Mouse (Mus musculus): Measurements from ENCODE around the gene Hs3st5. TPM values are rescaled to one million over a fixed set of nuclear protein-coding genes. Genes with fewer than 3 reads are reported as not detected.
A peak's percentile ranks its signal among the peaks of the same experiment; 100 is the strongest.
"Not testable (repeated sequence)": the region's sequence is repeated elsewhere in the genome, so short reads cannot be mapped to it uniquely, and the experiment has no call there.

The Hs3st5 gene
- total RNA-seq, 2 experiments from 2014 or later, result 2.7 to 2.8 TPM

- no peak for DNase-seq
Measured at GRCm38 (mm10) chr10:36557673-36558072, 51.1 kb downstream of the Hs3st5 start.

GRCm38 (mm10) chr10:36558736-36559135, 52.1 kb downstream of the Hs3st5 start:
- no peak for DNase-seq

- no peak for DNase-seq
Measured at GRCm38 (mm10) chr10:36567258-36567657, 60.6 kb downstream of the Hs3st5 start.

GRCm38 (mm10) chr10:36572540-36572939, 65.9 kb downstream of the Hs3st5 start:
- DNase-seq, result no peak

- no peak for DNase-seq
Measured at GRCm38 (mm10) chr10:36578375-36579145, 71.9 kb downstream of the Hs3st5 start.

- DNase-seq, result no peak
Measured at GRCm38 (mm10) chr10:36610400-36610799, 103.8 kb downstream of the Hs3st5 start.

- DNase-seq, result not testable (repeated sequence)
Measured at GRCm38 (mm10) chr10:36611415-36611814, 104.8 kb downstream of the Hs3st5 start.

GRCm38 (mm10) chr10:36623037-36623436, 116.4 kb downstream of the Hs3st5 start:
- DNase-seq, result no peak

- DNase-seq, result peak; percentile 62 to 74
Measured at GRCm38 (mm10) chr10:36627952-36628351, 121.3 kb downstream of the Hs3st5 start.

- DNase-seq, result no peak
Measured at GRCm38 (mm10) chr10:36631746-36632145, 125.1 kb downstream of the Hs3st5 start.

GRCm38 (mm10) chr10:36650653-36651052, 144.0 kb downstream of the Hs3st5 start:
- no peak for DNase-seq

- no peak for DNase-seq
Measured at GRCm38 (mm10) chr10:36713974-36714373, 207.4 kb downstream of the Hs3st5 start.

GRCm38 (mm10) chr10:36726239-36726638, 219.6 kb downstream of the Hs3st5 start:
- no peak for DNase-seq

GRCm38 (mm10) chr10:36729361-36730098, 222.9 kb downstream of the Hs3st5 start:
- DNase-seq, result no peak

GRCm38 (mm10) chr10:36739375-36739774, 232.8 kb downstream of the Hs3st5 start:
- DNase-seq, result no peak

- DNase-seq, result no peak
Measured at GRCm38 (mm10) chr10:36750021-36750420, 243.4 kb downstream of the Hs3st5 start.

GRCm38 (mm10) chr10:36754471-36754870, 247.9 kb downstream of the Hs3st5 start:
- peak; percentile 22 to 46 for DNase-seq

GRCm38 (mm10) chr10:36773595-36773994, 267.0 kb downstream of the Hs3st5 start:
- no peak for DNase-seq

- DNase-seq, result no peak
Measured at GRCm38 (mm10) chr10:36774898-36775297, 268.3 kb downstream of the Hs3st5 start.

GRCm38 (mm10) chr10:36781641-36782040, 275.0 kb downstream of the Hs3st5 start:
- DNase-seq, result no peak

- DNase-seq, result no peak
Measured at GRCm38 (mm10) chr10:36786970-36787369, 280.4 kb downstream of the Hs3st5 start.

- DNase-seq, result no peak
Measured at GRCm38 (mm10) chr10:36791771-36792170, 285.2 kb downstream of the Hs3st5 start.

- DNase-seq, result no peak
Measured at GRCm38 (mm10) chr10:36795311-36795710, 288.7 kb downstream of the Hs3st5 start.
